Mouse (Mus musculus) ZHBTc4 (cell line): ENCODE data around the gene Fgf13.
A peak's percentile ranks its signal among the peaks of the same experiment; 100 is the strongest.

Source experiments
- DNase-seq: peaks from one replicate; pipeline ENCODE4 v3.0.0-alpha.2; 2011; ENCODE audit warnings: low read depth, low spot score

The Fgf13 gene

DNA sequence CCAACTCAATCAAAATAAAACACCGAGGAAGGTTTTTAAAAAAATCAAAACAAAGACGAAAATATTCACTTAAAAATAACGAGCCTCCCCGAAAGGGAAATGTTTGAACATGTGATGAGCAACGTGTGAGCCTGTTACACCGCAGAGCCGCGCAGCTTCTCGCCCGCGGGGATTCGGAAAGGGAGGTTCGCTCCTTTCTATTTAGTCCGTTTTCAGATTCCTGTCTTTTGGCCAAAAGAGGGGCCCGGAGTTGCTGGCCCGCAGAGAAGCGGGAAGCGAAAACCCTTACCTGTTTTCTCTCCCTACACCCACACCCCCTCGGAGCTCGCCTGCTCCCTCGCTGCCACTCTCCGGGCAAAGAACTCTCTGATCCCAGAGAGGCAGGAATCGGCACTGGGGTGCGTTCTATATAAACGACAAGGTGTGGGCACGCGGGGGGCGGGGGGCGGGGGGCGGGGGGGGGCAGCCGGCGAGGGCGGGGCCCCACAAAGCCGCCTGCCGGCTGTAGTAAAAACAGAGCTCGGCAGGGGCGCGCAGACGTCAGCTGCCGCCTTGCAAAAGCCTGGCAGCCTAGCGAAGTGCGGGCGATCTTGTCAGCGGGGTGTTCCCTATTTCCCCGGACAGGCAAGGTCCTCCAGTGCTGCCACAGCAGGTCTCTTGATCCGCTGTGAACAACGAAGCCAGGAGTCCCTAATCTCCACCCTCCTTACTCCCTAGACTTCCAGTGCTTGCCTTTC lies at the start of gene Fgf13:
Fgf13 (minus strand) TSS at position 377 of the 737 bp plus-strand sequence.
- peak; percentile 36 for DNase-seq

DNA sequence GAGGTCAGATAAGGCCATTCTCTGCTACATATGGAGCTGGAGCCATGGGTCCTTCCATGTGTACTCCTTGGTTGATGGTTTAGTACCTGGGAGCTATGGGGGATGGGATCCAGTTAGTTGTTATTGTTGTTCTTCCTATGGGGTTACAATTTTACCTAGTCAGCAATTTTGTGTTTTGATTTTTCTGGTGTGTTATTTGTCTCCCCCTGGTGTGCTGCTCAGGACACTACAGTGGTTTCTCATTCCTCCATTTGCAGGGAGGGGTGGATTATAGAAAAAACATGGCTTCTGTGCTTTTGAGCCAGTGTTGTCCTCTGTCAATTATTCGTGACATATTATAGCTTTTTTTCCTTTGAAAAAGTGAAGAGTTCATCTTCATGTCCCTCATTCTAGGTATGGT lies 38.7 kb upstream of the Fgf13 start:
- peak; percentile 14 for DNase-seq

DNA sequence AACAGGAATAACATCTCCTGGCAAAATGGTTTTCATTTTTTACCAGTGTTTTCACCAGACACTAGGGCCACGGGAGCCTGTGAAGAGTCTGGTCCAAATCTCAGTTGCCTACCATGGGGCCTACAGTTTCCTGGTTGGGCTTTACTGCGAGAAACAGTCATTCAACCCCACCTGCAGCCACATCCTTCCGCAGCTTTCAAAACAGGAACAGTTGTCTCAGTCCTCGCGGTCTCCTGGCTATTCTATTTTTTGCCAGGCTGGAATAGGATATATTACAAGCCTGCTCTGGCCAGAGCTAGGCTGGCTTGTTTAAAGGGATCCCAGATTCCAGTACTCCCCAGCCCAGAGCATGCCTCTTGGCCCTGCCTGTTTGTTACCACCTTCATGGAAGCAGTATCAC lies 21.2 kb upstream of the Fgf13 start:
- no peak for DNase-seq

DNA sequence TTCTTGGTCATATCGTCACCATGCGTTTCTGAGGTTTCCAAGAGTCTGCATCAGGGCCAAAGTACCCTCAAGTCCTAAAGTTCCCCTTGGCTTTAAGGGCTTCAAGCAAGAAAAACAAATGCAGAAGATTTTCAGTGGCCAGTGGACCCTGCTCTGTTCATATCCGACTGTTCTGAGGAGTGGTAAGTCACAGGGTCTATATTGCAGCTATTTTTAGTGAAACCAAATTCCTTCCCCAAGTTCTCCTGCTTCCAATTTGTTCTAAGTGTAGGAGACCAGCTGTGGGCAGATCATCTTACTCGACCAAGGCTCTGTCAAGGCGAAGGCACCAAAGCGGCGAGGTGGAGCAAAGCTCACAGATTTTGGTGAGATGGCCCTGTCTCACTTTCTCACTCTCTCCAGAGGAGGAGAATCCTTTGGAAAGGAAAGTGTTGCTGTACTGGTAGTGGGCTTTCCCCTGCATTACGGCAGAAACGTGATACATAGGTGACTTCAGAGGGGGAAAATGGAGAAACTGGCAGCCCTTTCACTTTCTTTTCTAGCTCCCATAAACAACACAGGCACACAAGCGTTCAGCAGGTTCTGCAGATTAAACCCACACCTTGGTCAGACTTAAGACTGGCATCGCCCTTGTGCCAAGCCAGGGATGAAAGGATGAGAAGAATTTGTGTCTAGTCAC lies 17.8 kb upstream of the Fgf13 start:
- DNase-seq = no peak

DNA sequence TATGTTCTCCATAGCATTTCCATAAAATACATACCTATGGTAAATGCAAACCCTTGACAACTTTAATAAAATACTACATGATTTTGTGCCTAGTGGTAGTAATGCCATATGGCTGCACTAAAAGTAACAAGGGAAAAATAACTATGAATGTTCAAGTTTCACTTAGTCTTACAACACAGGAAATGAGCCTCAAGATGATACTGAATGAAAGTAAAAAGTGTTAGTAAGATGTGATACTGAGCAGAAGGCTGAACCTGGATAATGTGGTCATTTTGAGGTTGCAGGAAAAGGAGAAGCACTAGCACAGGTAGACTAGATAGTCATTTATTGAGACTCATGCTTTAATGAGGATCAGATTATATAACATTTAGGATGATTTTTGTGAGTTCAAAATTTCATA lies 16.2 kb upstream of the Fgf13 start:
- DNase-seq = no peak

DNA sequence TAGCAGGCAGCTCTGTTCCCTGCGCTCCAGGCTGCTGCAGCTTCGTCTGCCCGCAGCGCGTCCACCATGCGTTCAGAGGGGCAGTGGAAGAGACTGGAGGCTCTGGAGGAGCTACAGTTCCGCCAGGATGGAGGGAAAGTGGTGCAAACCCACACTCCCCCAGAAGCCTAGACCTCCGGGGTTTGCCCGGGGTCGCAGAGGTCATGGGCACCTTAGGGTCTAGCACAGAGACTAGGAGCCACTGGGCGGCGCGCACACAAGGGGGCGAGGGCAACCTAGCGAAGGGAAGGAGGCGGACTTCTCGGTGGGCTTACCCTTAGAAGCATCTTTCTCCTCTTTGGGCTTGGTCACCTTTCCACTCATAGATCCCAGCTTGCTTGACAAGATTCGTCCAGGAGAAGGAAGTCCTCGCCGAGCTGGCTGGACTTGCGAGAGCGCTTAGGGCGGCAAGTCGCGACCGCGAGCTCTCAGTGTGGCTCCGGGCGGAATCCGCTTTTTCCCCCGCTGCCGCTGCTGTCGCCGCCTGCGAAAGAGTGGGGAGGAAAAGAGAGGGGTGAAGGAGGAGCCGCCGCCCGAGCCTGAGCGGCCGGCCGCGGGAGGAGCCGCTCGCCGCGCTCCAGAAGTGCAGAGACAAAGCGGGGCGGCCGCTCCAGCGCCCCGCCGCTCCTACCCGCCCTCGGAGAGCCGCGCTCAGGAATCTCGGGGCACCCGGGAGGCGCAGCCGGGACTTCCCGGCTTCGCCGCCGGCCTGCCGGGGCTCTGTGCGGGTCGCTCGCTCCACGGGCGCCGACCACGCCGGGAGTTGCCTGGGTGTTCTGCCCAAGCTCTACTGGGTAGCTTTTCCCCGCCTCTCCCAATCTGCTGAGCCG lies 811 bp downstream of the Fgf13 start:
- peak; percentile 44 for DNase-seq

DNA sequence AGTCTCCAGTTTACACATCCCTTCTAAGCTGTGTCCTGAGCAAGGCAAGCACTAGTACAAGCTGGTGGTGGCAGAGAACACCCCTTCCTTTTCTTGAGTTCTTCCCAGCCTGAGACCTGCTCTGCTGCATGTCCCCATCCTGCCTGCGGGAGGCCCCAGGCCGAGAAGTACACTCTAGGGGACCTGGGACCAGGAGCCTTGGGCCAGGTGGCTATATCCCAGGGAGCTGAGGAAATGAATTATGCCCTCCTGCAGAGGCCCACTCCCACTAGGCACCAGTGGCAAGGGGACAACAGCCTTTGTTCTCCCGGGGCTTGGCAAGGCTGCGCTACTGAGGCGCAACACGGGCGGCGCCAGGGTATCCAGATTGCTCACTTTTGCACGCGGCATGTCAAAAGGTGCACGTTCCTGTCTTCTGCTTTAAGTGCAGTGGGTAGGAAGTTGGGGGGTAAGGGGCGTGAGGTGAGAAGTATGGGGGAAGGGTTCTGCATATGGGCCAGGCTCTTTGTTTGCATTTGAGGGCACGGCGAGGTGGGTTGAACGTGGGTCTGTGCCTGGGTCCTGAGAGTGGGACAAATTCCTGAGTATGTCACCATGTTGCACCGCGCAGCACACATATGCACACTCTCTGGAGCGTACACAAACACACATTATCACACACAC lies 1.7 kb downstream of the Fgf13 start:
- DNase-seq = peak; percentile 42

DNA sequence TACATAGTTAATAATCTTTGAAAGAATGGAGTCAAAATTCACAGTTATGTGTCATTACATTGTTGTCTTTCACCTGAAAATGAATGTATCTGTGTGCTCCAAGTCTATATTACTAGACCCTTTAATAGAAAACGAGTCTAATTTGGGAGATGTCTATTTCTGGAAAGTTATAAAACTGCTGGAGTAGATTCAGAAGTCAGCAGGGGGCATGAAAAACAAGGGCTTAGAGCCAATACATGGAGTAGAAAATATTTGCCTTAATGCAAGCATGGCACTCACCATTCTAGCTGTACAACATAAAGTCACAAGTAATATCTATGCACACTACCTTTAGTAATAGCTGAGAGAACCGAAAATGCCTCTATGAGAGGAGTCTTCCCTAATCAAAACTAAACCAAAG lies 19.9 kb downstream of the Fgf13 start:
- no peak for DNase-seq

DNA sequence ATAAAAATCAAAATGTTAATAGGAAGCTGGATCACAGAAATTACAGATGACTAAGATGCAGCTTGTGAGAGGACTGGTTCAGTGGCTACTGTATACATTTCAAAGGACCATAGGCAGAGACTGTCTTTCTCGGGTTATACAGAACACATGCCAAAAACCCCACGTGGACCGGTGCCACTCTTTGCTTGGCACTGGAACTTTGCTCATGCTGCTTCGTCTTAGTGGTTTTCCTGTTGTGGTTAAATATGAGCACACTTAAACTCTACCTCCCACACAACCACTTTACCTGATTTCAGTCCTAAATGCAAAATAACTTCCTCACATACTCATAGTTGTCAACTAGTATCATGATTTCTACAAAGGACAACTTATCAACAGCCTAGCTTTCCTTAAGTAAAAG lies 59.6 kb downstream of the Fgf13 start:
- no peak for DNase-seq

DNA sequence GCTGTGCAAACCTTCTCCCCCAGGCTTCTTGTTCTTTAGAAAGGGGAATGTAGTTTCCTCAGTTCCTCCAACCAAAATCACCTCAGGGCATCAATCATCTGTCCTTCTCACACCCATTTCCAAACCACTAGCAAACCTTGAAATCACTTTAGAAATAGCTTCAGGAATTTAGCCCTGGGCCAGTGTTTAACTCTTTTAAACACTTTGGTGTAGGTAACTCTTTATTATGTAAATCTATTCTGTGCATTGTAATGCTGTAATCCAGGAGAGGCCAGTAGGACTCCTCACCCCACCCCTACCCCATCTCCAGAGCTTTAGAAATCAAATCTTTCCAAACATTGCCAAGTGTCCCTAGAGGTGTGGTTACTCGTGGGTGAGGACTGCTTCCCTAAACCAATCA lies 74.5 kb downstream of the Fgf13 start:
- DNase-seq = peak; percentile 84

DNA sequence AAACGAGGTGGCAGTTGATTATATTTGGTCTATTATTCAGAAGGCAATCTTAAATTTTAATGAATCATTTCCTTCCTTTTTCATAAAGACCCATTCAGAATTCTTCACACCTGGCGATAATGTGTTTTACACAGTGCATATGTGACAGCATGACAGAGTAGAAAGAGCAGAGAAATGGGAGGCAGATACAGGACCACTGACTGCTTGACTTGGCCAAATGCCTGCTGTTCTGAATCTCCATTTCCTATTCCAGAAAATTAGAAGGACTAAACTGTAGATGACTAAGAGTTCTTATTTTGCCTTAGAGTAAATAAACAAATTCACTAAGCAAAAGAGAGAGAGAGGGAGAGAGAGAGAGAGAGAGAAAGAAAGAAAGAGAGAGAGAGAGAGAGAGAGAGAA lies 82.4 kb downstream of the Fgf13 start:
- DNase-seq = no peak

DNA sequence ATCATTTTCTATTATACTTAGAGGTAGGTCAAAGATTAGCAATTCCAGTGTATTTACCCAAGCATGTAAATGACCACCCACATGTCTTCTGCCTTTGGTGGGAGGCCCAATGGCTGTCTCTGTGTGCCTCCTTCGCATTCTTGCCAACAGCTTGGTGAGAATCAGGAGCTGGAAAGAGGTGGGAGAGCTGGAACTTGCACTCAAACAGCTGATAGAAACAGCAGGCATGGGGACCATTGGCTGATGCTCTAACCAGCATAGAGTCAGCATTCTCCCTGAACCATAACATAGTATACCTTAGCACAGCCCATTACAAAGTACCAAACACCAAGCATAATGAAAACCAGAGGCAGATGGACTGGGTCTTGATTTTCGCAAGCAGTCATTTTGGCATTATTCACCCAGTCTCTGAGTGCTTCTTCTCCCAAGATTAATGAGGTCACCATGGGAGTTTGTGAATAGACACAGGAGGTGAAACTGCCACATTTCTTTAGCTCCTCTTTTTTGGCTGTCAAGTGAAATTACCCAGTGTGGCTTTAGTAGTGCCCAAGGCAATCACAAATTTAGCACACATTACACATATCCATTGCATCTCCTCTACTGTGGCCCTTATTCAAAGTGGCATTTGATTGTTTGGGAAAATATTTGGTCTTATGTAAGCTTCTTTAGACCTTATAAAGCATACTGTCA lies 165.1 kb downstream of the Fgf13 start:
- DNase-seq = no peak

DNA sequence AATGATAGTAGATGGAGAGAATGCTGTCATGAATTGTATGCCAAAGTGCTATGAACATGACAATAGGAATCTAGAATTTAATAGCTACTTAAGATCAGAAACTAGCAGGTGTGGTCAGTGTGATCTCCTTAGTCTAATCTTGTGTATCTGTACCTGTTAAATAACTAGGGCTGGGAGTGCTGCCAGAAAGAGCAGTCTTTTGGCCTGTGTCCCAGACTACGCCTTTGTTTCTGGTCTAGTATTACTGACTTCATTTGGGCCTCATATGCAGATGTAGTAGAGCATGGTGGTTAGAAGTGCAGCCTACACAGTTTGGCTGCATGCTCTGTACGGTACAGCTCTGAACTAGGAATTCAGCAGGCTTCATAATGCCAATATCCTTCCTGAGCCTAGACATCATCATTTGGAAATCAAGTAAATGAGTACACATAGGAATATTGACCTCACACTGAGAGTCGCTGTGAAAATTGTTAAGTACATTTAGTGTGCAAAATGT lies 276.9 kb downstream of the Fgf13 start:
- DNase-seq = no peak

DNA sequence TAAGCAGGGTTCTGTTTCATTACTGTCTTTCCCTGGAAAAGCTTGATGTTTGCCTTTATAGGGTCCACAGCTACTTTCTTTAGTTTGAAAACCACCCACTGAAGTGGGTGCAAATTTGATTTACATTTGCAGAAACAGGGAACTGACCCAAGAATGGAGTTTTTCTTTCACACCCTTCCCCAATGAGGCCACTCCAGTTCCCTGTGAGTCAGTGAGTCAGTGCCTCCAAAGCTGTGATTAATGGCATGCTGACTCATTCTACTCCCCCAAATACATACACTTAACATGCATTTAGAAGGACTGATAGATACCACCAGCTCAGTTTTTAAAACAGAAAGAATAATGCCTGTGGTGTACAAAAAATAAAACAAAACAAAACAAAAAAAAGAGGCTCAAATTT lies 316.3 kb downstream of the Fgf13 start:
- DNase-seq = no peak

DNA sequence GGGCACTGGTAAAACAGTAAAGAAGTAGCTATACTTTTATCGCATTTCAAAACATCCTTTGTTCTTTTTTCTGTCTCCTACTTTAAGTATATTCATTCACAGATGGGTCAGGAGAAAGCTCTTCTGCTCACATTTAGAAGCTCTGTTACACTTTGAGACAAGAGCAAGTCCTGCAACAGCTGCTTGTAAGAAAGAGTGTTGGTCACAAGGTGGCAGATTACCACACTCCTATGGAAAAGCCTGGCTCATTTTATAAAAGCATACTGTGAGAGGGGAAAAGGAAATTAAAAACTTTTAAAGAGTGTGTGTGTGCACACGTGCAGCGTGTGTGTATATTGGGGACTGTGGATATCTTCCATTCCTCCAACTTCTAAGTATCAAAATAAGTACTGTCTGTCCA lies 324.1 kb downstream of the Fgf13 start:
- DNase-seq = no peak

DNA sequence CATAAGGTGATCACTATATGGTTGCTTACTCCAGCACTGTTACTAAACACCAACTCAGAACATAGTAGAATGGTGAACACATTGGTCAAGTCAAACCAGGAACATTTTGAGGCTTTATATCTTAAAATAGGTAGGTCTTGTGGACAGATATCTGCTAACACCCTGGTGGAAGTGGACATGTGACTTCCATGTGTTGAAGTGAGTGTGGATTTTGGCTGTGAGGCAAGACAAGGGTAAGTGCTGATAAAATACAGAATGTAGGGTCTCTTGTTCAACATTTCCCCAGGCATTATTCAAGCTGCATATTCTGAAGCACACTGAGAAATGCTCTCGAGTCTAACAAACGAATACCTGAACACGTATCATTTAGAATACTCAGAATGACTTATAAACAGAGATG lies 324.7 kb downstream of the Fgf13 start:
- DNase-seq = no peak

DNA sequence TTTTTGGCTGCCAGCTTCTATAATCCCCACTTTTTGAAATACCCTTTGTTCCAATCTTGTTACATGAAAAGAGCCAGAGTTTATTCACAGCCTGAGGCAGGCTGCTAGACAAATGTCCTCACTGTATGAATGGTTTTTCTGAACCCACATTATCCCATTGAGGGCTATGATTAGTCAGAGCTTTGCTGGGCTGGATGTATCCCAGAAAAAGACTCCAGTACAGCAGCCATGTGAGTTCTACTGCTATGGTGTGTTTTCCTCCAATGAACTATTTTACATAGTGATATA lies 326.5 kb downstream of the Fgf13 start:
- no peak for DNase-seq

DNA sequence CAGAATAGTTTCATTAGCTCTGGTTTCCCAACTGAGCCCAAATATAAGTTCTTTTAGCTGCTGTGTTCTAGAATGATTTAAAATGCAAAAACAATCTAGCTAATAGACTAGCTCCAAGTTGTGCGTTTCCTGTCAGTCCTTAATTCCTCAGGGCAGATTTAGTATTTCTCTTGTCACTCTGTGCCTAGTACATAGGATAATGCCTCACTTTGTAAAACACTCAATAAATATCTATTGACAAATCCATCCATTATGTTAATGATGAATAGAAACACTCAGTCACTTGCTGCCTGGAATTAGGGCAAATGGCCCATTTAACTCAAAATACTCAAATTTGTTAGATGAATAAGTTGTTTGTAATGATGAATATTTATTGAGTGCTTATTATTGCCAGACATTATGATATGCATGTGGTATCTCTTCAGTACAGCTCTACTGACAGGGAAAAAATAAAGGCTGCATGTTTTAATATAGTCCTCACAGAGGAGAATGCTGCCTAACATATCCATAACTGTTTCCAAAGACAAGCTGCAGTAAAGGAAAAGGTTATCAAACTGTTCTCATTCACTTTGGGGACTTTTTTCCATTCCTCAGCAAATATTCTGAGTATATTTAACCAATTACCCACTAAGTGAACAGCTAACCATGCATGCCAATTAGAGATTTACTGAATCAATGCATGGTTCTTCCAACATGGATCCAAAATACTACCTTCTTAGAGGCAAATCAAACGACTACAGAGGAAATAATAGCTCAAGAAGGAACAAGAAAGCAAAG lies 327.0 kb downstream of the Fgf13 start:
- DNase-seq = no peak

DNA sequence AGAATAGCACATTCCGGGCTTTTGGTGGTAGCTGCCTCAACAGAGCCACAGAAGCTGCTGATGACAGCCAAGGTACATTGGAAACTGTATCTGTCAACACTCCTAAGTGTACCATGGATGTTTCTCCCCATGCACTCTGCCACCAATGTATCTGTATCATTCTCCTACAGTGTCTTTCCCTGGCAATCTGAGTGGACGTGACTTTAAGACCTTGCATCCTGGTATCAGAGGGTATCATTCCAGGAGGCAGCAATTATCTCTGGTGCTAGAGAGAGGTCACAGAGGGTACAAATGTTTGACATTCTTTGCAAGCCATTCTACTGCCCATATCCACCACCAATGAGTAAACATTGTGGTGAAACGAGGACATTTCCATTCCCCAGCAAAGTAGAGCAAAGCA lies 347.2 kb downstream of the Fgf13 start:
- DNase-seq = no peak

DNA sequence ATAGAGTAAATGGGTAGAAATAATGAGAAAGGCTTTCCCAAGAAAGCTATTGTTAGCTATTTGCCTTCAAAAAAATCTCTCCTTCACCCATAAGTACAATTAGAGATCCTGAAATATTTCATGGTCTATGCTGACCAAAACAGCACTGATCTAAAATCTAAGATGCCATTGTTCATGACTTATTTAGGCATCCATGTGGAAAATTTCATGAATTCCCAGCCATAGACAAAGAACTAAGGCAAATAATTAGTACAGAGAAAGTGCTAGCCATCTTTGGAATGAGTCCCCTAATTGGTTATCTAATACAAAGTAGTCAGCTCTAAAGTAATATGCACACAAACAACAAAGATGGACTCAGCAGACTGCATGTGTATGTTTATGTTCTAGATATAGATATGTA lies 366.7 kb downstream of the Fgf13 start:
- DNase-seq = no peak

DNA sequence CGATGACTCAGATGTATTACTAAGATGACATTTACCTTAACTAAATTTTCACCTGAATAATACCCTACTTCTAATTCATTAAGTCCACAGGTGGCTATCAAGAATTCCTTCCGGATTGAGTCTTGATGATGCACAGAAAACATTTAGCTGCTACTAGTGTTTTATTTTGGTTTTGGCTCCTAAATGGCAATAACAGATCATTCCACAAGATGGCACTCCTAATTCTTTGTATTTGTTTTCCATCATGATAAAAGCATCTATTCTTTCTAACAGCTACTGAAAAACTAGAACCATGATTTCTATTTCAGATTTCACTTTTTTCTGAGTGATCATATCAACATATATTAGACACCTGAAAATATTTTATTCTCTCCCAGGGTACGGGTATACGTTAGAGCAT lies 373.7 kb downstream of the Fgf13 start:
- DNase-seq = peak; percentile 4
